Mouse (Mus musculus): ENCODE results near the gene Cope. TPM values are rescaled to one million over a fixed set of nuclear protein-coding genes. Genes with fewer than 3 reads are reported as not detected.
A peak's percentile ranks its signal among the peaks of the same experiment; 100 is the strongest.

Gene Cope
- total RNA-seq (2017) = 72.8 and 104 TPM in 2 replicates

DNA sequence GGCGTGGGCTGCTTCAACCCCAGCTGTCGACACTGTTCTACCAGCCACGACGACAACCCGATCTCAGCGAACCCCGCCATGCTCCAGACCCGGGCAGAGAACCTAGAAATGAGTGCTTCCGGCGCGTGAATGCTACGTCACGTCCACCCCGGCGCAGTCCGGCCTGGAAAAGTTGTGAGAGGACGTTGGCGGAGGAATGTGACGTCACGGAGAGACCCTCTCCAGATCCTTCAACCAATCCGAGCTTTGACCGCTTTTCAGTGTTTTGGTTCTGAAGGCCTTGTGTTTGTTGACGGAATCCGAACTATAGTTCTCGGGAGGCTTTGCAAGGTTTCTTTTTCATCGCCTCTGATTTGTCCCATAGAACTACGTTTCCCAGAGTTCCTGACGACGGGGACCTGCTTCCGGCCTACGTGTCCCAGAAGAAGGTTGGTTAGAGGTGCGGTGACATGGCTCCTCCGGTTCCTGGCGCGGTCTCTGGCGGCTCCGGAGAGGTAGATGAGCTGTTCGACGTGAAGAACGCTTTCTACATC is at the start of gene Cope, which contains the start of gene Ddx49:
Cope (plus strand) TSS at position 161 of the 533 bp plus-strand sequence.
Ddx49 (minus strand) TSS at position 132 of the 533 bp plus-strand sequence.
- peak; percentile 93 for ATAC-seq (replicated peaks; ENCODE audit: low read depth, poor library complexity, severe bottlenecking)

DNA sequence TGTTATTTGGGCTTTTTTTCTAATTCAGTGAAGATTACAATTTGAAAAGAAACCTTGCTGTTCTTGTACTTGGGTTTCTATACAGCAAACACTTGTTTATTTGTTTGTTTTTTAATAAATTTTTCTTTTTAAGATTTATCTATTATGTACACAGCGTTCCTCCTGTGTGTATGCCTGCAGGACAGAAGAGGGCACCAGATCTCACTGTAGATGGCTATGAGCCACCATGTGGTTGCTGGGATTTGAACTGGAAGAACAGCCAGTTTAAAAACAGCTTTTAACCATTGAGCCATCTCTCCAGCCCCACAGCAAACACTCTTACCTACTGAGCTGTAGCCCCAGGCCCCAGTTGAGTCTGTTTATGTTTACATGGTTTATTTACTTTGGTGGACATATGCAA is 47.7 kb upstream of the Cope start:
- ATAC-seq (replicated peaks; ENCODE audit: low read depth, poor library complexity, severe bottlenecking) = no peak

DNA sequence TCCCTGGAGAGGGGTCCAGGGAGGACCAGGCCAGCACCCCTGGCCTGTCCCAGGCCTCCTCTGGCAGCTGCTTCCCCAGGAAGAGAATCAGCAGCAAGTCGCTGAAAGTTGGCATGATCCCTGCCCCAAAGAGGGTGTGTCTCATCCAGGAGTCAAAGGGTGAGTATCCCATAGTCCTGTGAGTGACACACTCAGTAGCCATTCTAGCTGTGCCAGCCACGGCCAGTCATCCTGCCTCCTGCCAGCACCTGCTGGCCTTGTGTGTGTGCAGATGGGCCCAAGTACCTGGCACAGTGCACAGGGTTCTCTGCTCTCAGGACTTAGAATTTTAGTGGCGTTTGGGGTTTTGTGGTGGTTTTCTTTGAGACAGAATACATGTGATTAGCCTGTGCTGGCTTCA is 44.9 kb upstream of the Cope start:
- no peak for ATAC-seq (replicated peaks; ENCODE audit: low read depth, poor library complexity, severe bottlenecking)

DNA sequence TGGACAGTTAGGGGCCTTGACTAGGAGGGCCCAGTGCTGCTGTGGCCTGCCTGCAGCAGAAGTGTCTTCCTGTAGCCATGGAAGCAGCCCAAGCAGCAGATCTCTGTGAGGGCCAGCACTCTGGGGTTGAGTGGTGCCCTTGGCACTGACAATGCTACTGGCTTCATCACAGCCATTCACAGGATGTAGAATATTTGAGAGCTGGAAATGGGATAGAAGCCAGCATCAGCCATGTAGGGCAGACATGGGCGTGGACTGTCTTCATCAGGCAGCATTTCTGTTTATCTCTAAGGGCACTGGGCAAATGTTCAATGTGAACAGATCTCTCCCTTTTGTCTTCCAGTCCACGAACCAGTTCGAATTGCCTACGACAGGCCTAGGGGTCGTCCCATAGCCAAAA is 43.7 kb upstream of the Cope start:
- ATAC-seq (replicated peaks; ENCODE audit: low read depth, poor library complexity, severe bottlenecking) = no peak

DNA sequence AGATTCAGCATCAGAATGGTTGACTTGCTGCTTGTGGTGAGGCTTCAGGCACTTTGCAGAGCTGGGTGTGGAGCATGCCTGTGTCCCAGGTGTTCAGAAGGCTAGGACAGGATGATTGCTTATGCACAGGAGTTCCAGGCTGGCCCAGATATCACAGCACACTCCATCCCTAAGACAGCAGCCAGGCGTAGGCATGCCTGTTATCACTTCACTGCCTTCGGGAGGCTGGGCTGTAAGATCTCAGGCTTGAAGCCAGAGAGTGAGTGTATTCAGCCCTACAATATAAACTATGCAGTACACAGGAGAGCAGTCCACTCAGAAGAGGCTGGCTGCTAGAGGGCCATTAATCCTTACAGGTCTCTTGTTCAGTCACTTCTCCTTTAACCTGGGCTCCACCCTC is 43.3 kb upstream of the Cope start:
- ATAC-seq (replicated peaks; ENCODE audit: low read depth, poor library complexity, severe bottlenecking) = no peak; the same call in 1 of the 2 replicates

DNA sequence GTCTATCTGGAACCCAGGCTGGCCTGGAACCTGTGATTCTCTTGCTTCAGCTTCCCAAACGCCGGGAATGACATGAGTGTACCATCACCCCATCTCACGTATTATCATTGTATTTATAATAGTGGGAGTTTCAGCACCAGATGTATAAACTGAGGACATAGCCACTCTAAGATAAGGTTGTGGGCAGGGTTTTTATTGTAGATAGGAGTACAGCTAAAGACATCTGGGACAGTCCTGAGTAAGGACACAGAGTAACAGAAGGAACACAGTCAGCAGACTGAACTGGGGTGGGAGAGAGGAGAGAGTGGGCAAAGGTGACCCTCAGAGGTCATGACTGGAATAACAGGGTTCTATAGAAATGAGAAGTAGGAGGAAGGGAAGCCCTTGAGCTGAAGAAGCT is 34.6 kb upstream of the Cope start:
- ATAC-seq (replicated peaks; ENCODE audit: low read depth, poor library complexity, severe bottlenecking) = 0 out of 2 replicates have a peak, but pooled peaks have one; percentile 20

DNA sequence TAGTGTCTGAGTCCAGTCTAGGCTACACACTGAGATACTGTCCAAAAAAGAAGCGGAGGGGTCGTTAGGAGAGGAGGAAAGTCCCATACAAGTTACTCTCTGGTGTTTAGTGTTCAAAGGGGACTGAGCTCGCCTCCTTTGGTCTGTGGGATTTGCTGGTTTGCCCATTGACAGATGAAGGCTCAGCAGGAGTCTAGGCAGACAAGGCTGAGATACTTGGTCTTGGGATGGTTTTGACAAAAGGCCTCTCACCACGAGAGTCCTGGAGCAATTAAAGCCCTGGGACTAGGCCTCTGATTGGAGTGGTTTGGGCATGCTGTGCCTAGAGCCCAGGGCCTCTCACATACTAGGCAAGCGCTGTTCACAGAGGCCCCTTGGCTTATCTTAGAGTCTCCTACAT is 34.0 kb upstream of the Cope start:
- peak; percentile 6; the same call in 1 of the 2 replicates for ATAC-seq (replicated peaks; ENCODE audit: low read depth, poor library complexity, severe bottlenecking)

DNA sequence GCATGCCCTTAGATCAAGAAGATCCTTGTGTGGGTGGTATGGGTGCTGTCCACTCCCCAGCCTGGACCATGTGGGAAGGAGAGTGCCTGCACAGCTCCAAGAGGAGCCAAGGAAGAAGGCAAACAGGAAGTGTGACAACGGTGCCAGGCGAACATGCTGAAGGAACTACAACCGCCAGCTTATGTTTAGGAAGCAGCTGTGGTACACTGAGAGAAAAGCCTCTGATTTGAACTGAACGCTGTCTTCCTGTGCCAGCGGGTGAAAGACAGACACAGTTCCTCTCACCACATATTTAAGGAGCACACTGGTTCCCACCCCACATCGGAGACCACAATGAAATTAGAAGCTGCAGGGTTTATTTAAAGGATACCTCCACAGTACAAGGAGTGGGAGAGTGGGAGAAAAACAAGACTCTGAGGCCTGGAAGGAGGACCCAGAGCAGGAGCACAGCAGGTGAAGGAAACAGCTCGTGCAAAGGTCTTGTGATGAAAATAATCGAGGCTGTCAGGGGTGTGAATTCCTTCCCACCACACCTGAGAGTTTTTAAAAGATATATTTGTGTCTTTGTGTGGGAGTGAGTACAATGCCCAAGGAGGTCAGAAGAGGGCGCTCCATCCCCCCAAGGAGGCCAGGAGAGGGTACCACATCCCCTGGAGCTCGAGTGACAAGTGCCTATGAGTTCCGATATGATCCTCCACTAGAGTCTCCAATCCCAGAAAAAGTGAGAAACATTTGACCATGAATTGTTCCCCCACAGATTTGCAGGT is 33.3 kb upstream of the Cope start:
- peak; percentile 57 for ATAC-seq (replicated peaks; ENCODE audit: low read depth, poor library complexity, severe bottlenecking)

DNA sequence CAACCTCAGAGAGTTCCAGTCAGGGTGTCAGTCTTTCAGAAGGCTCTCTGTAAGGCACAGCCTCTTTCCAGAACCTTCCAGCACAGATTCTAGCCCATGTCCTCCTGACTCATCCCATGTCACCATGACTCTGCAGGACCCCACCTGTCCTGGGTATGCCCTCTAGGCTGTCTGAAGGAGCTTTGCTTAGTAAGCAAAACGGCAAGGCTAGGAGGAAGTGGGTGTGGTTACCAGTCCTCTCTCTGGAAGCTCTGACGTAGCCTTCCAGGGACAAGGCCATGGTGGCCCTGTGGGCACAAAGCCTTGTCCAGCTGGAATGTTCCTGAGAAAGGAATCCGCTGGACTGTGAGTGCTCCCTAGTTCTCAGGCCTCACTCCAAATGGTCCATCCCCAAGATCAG is 29.4 kb upstream of the Cope start:
- peak; percentile 52 for ATAC-seq (replicated peaks; ENCODE audit: low read depth, poor library complexity, severe bottlenecking)

DNA sequence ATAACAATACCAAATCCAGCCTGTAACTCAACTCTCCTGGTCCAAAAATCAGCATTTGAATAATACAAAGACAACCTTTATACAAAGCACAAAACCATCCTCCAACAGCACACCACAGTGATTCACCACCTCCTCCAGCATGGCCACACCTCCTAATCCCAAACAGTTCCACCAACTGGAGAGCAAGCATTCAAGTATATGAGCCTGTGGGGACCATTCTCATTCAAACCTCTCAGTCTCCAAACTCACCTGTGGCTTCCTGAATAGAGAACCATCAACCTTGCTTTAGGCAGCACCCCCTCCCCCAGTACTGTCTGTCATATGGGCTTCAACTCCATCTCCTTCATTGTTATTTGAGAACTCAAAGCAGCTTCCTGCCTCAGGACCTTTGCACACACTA is 28.0 kb upstream of the Cope start:
- ATAC-seq (replicated peaks; ENCODE audit: low read depth, poor library complexity, severe bottlenecking) = no peak

DNA sequence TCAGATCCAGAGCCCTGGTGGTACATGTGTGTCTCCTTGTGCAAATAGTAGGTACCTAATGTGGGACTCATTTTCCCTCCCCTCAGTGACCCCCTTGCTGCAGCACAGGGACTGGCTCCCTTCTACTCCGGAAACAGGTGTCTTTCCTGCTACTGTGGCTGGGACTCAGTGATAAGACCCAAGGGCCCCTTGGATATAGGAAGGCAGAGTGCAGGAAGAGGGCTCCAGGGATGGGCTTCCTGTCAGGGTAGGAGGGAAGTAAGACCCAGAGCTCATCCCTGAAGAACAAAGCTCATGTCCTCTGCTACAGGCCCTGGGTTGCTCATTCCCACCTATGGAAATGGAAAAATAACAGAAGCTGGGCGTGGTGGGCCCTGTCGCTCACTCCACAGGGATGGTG is 25.8 kb upstream of the Cope start:
- peak; percentile 70 for ATAC-seq (replicated peaks; ENCODE audit: low read depth, poor library complexity, severe bottlenecking)

DNA sequence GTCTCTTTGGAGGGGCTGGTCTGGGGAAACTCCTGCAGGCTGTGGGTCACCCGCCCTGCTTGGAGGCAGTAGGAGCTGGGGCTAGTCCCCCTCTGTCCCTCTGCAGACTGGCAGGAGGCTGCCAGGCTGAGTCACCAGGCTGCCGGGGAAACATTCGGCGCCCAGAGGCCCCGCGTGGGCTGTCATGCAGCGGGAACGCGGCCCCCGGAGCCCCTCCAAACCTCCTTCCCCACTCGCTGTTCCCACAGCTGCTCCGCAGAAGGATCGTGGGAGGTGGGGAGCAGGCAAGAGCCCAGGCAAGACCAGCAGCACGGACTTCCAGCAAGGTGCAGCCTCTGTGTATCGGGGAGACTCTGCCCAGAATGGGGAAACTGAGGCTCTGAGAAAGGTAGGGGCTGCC is 24.1 kb upstream of the Cope start:
- no peak for ATAC-seq (replicated peaks; ENCODE audit: low read depth, poor library complexity, severe bottlenecking)

DNA sequence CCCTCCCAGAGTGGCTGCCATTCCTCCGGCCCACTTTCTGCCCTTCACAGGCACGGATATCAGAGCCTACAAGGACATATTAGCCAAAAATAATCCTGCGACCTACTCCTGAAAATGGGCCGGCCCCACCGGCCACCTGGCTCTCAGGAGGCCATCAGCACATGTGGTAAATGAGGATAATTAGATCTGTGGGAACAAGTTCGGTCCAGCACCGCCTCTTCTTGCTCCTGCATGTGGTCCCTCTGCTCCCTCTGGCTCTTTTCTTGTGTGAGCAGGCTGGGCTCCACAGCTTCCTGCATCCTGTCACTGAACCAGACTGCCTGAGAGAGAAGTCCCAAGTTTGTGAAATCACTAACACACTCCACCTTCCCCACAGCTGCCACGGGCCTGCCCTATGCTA is 23.1 kb upstream of the Cope start:
- no peak for ATAC-seq (replicated peaks; ENCODE audit: low read depth, poor library complexity, severe bottlenecking)

DNA sequence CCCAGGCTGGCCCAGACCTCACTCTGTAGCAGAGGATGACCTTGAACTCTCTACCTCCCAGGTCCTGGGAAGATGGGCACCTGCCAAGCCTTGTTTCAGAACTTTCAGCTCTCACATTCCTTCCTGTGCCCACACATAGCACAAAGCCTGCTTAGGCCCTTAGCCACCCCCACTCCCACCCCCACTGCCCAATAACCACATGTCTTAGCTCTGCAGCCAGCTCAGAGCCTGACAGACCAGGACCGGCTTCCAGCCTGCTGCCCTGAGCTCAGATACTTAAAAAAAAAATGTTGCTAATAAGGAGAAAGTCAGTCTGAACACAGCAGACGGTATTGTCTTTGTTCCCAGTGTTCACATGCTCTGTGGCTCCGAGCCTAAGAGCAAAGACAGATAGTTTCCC is 21.3 kb upstream of the Cope start:
- ATAC-seq (replicated peaks; ENCODE audit: low read depth, poor library complexity, severe bottlenecking) = no peak

DNA sequence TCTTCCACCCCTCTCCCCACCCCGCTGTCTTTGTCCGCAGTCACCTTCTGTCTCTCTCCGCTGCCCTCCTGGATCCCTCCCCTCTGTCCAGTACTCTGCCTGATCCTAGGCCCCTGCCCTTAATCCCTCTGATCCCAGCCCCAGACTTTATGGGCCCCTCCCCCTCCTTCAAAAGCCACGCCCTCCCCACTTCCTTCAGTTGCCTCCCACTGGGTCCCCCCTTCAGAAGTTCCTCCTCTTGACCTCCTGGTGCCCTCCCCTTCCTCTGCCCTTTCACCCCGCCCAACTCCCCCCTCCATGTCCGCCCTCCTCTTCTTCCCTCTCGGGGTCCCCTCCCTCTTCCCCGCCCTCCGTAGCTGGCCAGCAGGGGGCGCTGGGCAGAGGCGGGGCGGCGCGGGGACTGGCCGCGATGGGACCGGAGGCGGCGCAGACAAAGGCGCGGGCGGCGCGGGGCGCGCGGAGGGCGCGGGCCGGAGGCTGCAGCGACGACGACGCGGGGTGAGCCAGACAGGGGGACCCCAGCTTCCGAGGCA is 19.6 kb upstream of the Cope start, which contains the start of gene Homer3:
Homer3 (plus strand) TSS at position 225 of the 533 bp plus-strand sequence.
- ATAC-seq (replicated peaks; ENCODE audit: low read depth, poor library complexity, severe bottlenecking) = peak; percentile 94

DNA sequence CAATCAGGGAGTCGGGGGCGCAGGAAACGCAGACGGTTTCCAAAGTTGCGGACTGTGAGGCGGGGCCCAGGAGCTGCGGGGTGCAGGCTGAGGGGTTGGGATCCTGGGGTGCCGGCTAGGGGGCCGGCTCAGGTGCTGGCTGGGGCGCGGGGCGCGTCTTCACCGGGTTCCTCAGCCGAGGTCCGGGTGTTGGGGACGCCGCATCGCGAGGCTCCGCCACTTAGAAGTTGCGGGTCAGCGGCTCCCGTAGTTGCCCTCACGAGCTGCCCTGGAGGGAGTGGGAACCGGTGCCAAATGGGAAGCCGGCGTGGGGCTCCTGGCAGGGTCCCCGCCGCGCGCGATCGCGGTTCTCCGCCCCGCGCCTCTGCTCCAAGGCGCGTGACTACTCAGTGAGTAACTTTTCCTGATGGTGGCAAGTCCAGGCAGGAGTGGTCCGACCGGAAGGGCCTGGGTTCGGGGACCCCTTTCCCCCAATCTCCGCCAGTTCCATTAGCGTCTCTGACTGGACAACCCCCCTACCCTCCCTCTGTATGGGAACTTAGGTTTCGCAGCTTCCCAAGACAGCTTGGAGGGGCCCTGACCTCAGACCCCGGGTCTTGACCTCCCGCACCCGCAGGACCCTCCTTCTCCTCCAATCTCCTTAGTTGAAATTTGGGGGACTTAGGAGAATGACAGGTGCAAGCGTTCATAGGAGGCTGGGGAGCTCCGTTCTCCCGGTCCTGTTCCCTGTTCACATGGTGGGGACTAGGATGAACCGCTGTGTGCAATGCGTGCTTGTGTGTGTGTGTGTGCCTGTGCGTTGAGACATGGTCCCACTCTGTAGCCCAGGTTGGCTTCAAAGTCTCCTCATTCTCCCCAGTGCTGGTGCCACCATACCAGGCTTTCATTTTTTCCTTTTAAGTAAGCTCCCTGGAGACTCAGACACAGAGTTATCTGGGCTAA is 18.9 kb upstream of the Cope start:
- no peak for ATAC-seq (replicated peaks; ENCODE audit: low read depth, poor library complexity, severe bottlenecking)

DNA sequence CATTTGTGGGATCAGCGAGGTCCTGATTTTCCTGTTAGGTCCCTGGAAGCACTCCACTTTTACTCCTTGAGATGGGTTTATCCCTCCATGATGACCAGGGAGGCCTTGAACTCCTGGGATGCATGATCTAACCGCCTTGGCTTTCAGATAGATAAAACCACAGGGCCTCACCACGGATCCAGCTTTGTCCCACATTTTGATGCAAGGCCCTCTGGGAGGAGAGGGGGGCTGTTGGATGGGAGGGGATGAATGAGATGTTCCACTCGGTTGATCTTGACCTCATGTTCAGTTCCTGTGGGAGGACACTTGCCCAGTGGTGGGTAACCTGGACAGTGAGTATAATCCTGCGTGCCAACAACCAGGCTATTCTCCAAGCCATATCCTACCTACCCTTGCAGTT is 17.9 kb upstream of the Cope start:
- ATAC-seq (replicated peaks; ENCODE audit: low read depth, poor library complexity, severe bottlenecking) = no peak

DNA sequence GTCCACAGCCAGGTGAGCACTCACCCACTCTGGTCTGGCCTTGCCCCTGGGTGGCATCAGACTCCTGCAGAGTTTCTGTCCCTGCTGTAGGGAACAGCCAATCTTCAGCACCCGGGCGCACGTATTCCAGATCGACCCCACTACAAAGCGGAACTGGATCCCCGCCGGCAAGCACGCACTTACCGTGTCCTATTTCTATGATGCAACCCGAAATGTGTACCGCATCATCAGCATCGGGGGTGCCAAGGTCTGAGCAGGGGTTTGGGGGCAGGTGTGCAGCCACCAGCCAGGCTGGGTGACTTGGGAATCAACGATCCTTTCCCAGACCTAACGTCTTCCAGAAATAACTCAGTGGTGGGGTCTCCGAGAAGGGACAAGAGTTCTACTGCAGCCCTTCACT is 17.0 kb upstream of the Cope start:
- no peak for ATAC-seq (replicated peaks; ENCODE audit: low read depth, poor library complexity, severe bottlenecking)

DNA sequence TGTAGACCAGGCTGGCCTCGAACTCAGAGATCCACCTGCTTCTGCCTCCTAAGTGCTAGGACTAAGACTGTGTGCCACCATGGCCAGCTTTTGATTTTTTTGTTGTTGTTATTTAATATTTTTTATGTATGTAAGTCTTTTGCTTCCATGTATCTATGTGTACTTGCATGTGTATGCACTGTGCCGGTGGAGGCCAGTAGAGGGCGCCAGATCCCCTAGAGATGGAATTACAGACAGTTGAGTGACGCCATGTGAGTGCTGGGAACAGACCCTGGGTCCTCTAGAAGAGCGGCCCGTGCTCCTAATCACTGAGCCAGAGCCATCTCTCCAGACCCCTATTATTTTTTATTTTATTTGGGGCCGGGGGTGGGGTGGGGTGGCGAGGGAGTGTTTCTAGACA is 15.6 kb upstream of the Cope start:
- ATAC-seq (replicated peaks; ENCODE audit: low read depth, poor library complexity, severe bottlenecking) = no peak

DNA sequence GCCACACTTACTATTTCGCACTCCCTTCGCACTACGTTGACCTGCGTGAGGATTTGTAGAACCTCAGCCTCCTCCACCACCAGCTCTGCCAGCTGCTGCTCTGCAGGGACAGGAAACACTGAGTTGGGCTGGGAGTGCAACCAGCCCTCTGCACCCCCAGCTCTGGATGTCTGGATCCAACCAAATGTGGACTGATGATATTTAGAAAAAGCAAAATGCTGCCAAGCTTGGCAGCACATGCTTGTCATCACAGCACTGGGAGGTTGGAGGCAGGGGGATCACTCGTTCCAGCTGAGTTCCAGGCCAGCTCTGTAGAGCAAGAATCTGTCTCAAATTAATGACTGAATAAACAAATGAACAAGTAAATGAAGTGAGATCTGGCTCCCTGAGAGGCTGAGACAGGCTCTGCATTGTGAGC is 8.3 kb upstream of the Cope start:
- ATAC-seq (replicated peaks; ENCODE audit: low read depth, poor library complexity, severe bottlenecking) = no peak
